Mouse (Mus musculus) G1E (cell line): ENCODE measurements around the gene Zfp750. TPM values are rescaled to one million over a fixed set of nuclear protein-coding genes. Genes with fewer than 3 reads are reported as not detected.

ENCODE experiments used
- ATAC-seq: 2 replicates; pipeline ENCODE4 v1.8.0; 2016; ENCODE audit warnings: mild to moderate bottlenecking; ENCODE audit not compliant: insufficient number of reproducible peaks, poor library complexity, low FRiP score, severe bottlenecking; ENCODE audit errors: extremely low read depth
- DNase-seq: peaks from one replicate; pipeline ENCODE4 v3.0.0; 2012; ENCODE audit warnings: low spot score
- H3K27me3 ChIP-seq: 2 replicates; pipeline ENCODE4 v1.6.1; 2012; ENCODE audit warnings: mild to moderate bottlenecking, low read length, inconsistent platforms; ENCODE audit not compliant: insufficient read depth
- H3K36me3 ChIP-seq: replicated peaks from 2 replicates; pipeline ENCODE3; 2012; ENCODE audit warnings: mild to moderate bottlenecking, inconsistent platforms
- H3K4me1 ChIP-seq: 2 replicates; pipeline ENCODE4 v1.6.1; 2012; ENCODE audit warnings: low read depth, low read length, inconsistent platforms, mixed read lengths; ENCODE audit not compliant: insufficient read depth
- H3K4me3 ChIP-seq: 2 replicates; pipeline ENCODE4 v1.5.1; 2012; ENCODE audit warnings: low read depth, mild to moderate bottlenecking, inconsistent platforms, low read length, moderate library complexity, mixed read lengths
- H3K9me3 ChIP-seq: replicated peaks from 2 replicates; pipeline ENCODE4 v1.6.1; 2012; ENCODE audit warnings: inconsistent platforms
- CTCF ChIP-seq: IDR thresholded peaks from 2 replicates; pipeline ENCODE4 v1.5.1; 2012; ENCODE audit warnings: low read depth, low read length, inconsistent platforms, mixed read lengths
- GATA1 ChIP-seq: IDR thresholded peaks from 2 replicates; pipeline ENCODE4 v1.6.1; 2012; ENCODE audit warnings: borderline replicate concordance, low read length, inconsistent platforms, mixed read lengths
- GATA2 ChIP-seq: IDR thresholded peaks from 2 replicates; pipeline ENCODE4 v1.6.1; 2012; ENCODE audit warnings: low read depth, low read length, inconsistent platforms, borderline replicate concordance
- POLR2AphosphoS5 ChIP-seq: IDR thresholded peaks from 2 replicates; pipeline ENCODE4 v1.6.1; 2012; ENCODE audit warnings: low read depth, low read length, inconsistent platforms; ENCODE audit not compliant: insufficient replicate concordance
- TAL1 ChIP-seq: conservative IDR thresholded peaks from 2 replicates; pipeline ENCODE4 v1.6.1; 2012; ENCODE audit warnings: low read depth, low read length, inconsistent platforms, mixed read lengths
- polyA plus RNA-seq: library from polyadenylated mRNA; stranded (reverse); fragments of >175 nt; gene quantifications from 2 replicates; pipeline ENCODE4 v1.2.3, GENCODE M21; 2012
- total RNA-seq, 2 experiments: library from RNA; stranded (forward) in 1 of 2; stranded (reverse) in 1 of 2; fragments of 200-1000 nt in 1 of 2; fragments of >200 nt in 1 of 2; fragmentation: Nextera tagmentation in 1 of 2; gene quantifications; 2 replicates each; pipeline ENCODE4 v1.2.3; 2014 to 2017

The Zfp750 gene
- 0.63 TPM in 1 of 2 replicates, not detected in the other for total RNA-seq (2014; fragmentation: Nextera tagmentation)
- 0.05 and 0.06 TPM in 2 replicates for total RNA-seq (2017)
- polyA plus RNA-seq, result 0.03 and 0.04 TPM in 2 replicates

DNA sequence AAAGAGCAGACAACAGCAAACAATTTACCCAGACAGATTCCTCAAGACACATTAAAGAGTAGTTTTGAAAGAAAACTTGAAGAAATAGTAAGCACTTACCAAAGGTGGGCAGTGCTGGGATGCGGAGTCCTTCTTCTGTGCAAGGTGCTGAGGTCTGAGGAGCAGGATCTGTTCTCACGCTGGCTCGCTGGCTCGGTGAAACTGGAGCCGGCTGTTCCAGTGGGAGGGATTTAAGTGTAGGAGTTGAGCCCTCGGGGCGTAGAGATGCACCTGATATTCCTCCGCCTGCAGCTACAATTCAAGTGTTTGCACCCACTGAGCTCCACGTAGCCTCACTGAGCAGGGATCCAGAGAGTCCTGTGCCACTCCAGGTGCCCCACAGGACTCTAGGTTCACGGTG is at the start of gene Zfp750:
TSS of gene Zfp750 (minus strand) at position 203 of the 400 bp plus-strand sequence.
- ATAC-seq (no peak), DNase-seq (no peak)
- H3K36me3 ChIP-seq, result peaks cover 77% of the 10 kb centered on the region
- no peaks in the 10 kb centered on the region for H3K9me3 ChIP-seq
- TF ChIP-seq POLR2AphosphoS5 (no peak), GATA1 (no peak), GATA2 (no peak), TAL1 (no peak), CTCF (no peak)
- H3K4me3 ChIP-seq, result no peak within 1 kb of the TSS
- H3K27me3 ChIP-seq, result no peaks in the 10 kb centered on the region
- H3K4me1 ChIP-seq, result peaks cover 20% of the 10 kb centered on the region

DNA sequence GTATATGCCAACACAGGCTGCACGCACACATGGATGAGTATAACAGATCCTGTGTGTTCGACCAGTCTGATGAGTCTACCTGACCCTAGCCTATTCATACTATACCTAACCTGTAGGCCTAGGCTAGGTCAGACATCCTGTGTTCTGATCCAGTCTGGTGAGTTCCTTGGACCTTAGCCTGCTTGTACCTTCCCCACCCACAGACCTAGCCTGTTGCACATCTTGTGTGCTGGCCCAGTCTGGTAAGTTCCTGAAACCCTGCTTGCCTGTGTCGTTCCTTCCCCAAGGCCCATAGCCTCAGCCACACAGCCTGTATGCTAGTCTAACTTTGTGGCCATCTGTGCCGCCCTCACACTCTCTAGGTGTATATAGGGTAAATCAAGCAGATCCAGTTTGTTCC is 45.1 kb upstream of the Zfp750 start:
- DNase-seq, result no peak
- Histone ChIP-seq H3K4me1 (peaks cover 21% of the 10 kb centered on the region), H3K36me3 (peaks cover 28% of the 10 kb centered on the region), H3K9me3 (no peaks in the 10 kb centered on the region), H3K4me3 (no peak overlapping the region), H3K27me3 (no peaks in the 10 kb centered on the region)
- ATAC-seq, result no peak
- TF ChIP-seq TAL1 (no peak), POLR2AphosphoS5 (no peak), GATA1 (no peak), CTCF (no peak)

DNA sequence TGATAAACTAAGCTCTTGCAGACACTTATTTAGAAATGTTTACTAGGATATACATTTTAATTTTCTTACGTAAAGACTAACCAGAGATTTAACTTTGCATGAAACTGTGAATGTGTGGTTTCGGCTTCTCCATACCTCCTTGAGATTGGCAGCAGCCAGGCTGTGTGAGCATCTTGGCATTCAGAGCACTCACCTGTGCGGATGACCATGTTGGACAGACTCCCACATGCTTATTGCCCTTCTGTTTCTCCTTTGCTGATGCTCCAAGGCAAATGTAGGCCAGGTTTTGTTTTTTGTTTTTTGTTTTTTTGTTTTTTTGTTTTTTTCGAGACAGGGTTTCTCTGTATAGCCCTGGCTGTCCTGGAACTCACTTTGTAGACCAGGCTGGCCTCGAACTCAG is 44.2 kb upstream of the Zfp750 start:
- ATAC-seq, result no peak
- H3K36me3 ChIP-seq, result peaks cover 33% of the 10 kb centered on the region
- no peaks in the 10 kb centered on the region for H3K9me3 ChIP-seq
- H3K27me3 ChIP-seq, result no peaks in the 10 kb centered on the region
- peaks cover 30% of the 10 kb centered on the region for H3K4me1 ChIP-seq
- H3K4me3 ChIP-seq, result no peak overlapping the region
- TF ChIP-seq POLR2AphosphoS5 (no peak), GATA1 (no peak), GATA2 (no peak), TAL1 (no peak), CTCF (no peak)
- no peak for DNase-seq

DNA sequence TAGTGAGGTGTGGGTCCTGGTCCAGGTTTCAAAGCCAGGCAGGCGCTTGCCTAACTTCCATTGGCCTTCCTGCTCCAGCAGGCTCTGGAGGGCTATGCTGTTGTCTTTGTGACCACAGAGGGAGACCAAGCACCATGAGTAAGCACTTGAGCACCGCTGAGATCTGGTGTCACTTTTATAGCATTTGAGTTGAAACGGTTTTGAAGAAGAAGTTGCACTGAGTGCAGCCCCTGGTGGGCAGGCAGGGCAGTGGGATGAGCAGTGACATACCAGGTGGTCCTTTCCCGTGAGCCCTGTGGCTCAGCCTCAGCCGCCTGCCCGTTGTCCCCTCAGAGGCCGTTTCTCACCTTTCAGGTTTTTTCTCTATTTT is 41.1 kb upstream of the Zfp750 start:
- Histone ChIP-seq H3K27me3 (no peaks in the 10 kb centered on the region), H3K4me1 (peaks cover 36% of the 10 kb centered on the region), H3K4me3 (peak overlapping the region; percentile 5; the same call in 1 of the 2 replicates), H3K36me3 (peaks cover 59% of the 10 kb centered on the region), H3K9me3 (no peaks in the 10 kb centered on the region)
- DNase-seq (peak; percentile 40), ATAC-seq (peak; percentile 71)
- TF ChIP-seq CTCF, result peak; percentile 35
- TF ChIP-seq GATA2, result no peak

DNA sequence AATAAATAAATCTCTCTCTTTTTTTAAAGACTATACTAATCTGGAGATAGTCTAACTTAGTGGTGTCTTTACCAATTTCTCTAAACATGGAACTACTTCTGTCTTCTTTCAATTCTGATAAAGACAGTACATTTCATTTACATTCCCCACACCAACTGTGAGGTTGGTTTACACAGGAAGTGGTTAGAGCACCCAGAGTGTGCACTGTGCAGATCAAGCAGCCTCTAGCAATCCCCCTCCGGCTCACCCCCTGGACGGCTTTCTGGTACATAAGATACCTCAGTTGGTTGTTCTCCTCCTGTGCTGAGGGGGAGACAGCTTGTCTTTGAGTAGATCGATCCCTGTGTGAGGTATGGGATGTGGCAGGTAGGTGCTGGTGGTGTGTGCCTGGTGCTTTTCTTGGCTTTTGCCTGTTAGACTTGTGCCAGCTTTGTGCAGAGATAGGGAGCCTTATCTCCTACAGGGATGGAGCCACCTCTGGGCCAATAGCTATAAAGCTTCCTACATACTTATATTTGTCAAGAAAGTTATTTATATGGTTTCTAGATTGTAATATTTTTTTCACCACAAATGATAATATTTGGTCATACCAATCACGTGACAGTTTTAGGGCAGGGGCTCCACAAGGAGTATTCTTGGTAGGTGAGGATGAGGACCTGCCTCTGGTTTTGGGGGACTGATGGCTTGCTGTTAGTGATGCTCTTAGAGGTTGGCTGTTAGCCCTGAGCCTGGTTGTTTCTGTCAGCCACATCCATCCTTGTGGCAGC is 40.6 kb upstream of the Zfp750 start:
- Histone ChIP-seq H3K4me1 (peaks cover 39% of the 10 kb centered on the region), H3K4me3 (peak overlapping the region; percentile 23; the same call in 1 of the 2 replicates), H3K36me3 (peaks cover 57% of the 10 kb centered on the region), H3K9me3 (no peaks in the 10 kb centered on the region), H3K27me3 (no peaks in the 10 kb centered on the region)
- TF ChIP-seq TAL1 (peak; percentile 45; the same call in 1 of the 2 replicates), POLR2AphosphoS5 (no peak), CTCF (no peak), GATA1 (no peak)
- DNase-seq, result peak; percentile 64
- ATAC-seq, result peak; percentile 82

DNA sequence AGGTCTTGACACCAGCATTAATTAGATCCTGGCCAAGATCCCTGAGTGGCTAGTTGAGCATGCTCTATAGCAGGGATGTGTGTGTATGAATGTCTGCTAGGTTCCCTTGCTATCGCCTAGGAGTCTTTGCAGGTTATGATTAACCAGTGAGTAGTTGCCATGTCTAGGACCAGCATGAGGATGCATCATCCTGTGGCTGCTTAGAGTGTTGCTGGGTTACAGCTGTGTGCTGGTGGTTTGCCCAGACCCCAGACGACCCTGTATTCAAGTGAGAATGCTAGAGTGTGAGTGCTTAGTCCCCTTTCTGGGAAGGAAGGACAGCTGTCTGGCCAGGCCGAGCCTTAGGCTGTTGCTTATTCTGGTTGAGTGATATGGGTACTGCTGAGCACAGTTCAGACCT is 39.4 kb upstream of the Zfp750 start:
- DNase-seq (no peak), ATAC-seq (no peak)
- H3K36me3 ChIP-seq, result peaks cover 50% of the 10 kb centered on the region
- H3K27me3 ChIP-seq, result no peaks in the 10 kb centered on the region
- no peak overlapping the region for H3K4me3 ChIP-seq
- H3K9me3 ChIP-seq, result no peaks in the 10 kb centered on the region
- TF ChIP-seq TAL1 (no peak), GATA2 (no peak), GATA1 (no peak), CTCF (no peak), POLR2AphosphoS5 (no peak)
- peaks cover 47% of the 10 kb centered on the region for H3K4me1 ChIP-seq
